Mouse (Mus musculus): ENCODE data around the gene Rfc5. TPM values are rescaled to one million over a fixed set of nuclear protein-coding genes. Genes with fewer than 3 reads are reported as not detected.
A peak's percentile ranks its signal among the peaks of the same experiment; 100 is the strongest.
"Not testable (repeated sequence)": the region's sequence is repeated elsewhere in the genome, so short reads cannot be mapped to it uniquely, and the experiment has no call there.

Gene Rfc5
- total RNA-seq, 2 experiments from 2014 or later: 5.5 to 7.0 TPM

DNA sequence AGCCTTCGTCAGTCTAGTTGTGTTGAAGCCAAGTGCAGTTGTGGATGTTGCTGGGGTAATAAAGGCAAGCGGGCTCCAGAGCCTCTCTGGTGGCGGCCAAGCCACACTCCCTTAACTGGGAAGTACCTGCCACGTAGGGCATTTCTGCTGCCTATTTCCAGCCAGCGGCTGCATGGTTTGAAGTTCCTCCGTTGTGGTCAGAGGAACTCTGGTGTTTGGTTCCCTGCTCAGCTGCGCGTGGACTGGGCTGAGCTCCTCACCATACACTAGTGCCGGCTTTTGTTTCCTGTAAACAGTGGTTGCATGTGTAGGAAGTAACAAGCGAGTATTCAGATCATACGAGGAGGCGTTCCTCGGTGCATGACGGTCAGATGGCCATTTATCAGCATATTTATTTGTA is 11.1 kb downstream of the Rfc5 start:
- intact Hi-C loops (cut with DNase I); DNase-seq: not testable (repeated sequence)

DNA sequence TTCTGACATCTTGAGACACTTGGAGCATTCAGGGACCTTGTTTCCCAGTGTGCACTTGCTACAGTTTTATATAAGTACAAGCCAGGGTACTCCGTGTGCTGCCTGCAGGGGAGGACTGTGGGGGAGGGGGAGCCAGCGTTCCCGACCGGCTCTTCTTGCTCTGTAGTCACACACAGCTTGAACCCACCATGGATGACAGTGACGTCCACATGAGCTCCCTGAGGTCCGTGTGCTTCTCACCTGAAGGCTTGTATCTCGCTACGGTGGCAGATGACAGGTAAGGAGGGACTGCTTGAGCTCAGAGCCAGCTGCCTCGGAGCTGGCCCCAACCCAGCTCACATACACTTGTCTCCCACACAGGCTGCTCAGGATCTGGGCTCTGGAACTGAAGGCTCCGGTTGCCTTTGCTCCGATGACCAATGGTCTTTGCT is 12.5 kb downstream of the Rfc5 start:
- intact Hi-C loops (cut with DNase I): no loop called here

DNA sequence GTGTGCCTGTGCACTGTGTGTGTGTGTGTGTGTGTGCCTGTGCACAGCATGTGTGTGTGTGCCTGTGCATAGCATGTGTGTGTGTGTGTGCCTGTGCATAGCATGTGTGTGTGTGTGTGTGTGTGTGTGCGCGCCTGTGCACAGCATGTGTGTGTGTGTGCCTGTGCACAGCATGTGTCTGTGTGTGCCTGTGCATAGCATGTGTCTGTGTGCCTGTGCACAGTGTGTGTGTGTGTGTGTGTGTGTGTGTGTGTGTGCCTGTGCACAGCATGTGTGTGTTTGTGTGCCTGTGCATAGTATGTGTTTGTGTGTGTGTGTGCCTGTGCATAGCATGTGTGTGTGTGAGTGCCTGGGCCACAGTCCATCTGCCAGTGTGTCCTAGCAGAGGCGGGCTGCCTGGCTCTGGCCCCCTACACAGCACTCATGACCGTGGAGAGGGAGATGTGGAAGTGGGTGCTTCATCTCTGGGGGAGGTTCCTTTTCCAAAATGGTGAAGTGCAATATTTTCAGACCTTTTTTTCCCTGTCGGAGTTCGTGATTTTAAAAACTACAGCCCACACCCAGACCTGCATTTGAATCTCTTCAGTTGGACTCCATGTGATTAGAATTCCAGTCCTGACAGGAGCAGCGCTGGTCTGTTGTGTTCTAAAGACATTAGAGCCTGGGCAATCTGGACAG is 14.3 kb downstream of the Rfc5 start:
- intact Hi-C loops (cut with DNase I): no loop called here
- DNase-seq: no peak

More for the DNA sequence above, 12.5 kb downstream of the Rfc5 start:
- DNase-seq: no peak

DNA sequence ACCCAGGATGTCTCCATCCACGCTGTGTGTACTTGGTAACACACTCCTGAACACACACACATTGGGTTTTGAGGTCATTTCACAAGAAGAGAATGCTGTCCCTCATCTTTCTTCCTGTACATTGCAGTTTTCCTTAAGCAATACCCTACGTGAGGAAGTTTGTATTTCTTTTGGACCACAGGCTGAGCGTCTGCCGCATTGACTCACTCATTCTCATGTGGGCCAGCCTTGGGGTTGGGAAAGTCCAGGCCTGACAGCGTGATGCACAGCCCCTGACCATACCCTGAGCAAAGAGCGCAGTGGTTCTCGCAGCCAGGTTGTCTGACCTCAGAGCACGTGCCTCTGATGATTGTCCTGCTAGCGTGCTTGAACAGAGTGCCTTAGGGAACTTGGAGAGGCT is 15.4 kb downstream of the Rfc5 start:
- intact Hi-C loops (cut with DNase I): no loop called here
- no peak for DNase-seq

DNA sequence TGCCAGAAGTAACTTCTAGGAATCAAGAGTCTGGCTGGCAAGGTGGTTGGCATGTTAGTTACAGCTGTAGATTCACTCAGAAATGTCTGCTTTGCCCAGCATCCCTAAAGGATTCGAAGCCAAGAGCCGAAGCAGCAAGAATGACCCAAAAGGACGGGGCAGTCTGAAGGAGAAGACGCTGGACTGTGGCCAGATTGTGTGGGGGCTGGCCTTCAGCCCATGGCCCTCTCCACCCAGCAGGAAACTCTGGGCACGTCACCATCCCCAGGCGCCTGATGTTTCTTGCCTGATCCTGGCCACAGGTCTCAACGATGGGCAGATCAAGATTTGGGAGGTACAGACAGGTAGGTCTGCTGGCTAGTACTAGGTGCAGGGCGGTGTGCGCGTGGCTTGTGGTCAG is 18.3 kb downstream of the Rfc5 start:
- intact Hi-C loops (cut with DNase I): no loop called here
- peak in 1 of 2 experiments; percentile 45 for DNase-seq

DNA sequence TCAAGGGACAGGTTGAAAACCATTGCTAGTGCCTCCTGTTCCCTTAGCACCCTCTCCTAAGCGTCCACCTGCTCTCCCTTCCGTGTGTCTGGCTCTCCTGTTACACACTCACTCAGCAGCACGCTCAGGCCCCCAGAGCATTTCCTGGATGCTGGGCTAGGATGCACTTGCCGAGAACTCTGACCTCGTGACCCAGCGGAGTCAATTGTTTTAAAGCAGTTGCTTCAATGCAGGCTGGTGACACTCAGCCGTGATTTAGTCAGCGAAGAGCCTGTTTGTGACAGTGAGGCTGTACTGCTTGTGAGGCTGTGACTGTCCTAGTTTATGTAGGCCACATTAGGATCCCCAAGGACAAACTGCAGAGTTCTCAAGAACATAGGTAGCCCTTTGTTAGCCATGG is 21.6 kb downstream of the Rfc5 start:
- intact Hi-C loops (cut with DNase I): no loop called here
- no peak for DNase-seq

DNA sequence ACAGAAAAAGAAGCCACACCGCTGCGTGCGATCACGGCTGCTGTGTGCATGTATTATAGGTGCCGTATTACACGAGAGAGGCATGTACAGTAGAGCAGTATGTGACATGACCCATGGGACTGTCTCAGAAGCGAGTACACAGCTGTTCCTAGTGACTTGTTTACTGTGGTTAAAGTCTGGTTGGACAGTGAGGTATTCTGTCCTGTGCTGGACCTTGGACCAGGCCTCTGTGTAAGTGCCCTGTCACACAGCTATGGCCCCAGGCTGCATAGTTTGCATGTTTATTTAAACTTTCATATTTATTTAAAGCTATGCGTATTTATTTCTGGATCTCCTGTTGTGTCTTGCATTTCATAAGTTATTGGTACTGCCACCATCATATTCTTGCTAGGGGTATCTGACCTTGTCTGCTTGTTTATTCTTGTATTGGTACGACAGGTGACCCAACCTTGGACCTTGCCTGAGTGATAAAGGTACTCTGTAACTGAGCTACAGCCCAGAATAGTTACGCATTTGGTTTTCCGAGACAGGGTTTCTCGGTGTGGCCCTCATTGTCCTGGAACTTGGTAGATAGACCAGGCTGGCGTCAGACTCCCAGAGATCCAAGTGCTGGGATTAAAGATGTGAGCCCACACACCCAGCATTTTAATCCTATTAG is 22.8 kb downstream of the Rfc5 start:
- intact Hi-C loops (cut with DNase I): no loop called here
- DNase-seq: no peak

DNA sequence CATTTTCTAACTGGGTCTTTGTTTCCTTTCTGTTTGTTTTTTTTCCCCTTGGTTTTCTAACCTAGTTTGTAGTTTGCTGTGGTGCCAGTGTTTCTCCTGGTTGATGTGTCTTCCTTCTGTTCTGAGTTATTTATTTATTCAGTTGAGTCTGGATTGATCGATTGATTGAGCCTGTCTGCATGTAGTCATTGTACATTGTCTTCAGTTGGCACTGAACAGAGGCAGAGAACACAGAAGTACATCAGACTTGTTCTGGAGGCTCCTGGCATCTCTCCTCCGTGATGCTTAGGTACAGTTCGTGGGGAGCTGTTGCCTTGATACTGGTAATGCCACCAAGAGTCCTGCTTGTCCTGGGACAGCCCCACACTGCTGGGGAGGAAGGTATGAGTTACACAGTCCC is 24.0 kb downstream of the Rfc5 start:
- no peak for DNase-seq
- intact Hi-C loops (cut with DNase I): no loop called here

DNA sequence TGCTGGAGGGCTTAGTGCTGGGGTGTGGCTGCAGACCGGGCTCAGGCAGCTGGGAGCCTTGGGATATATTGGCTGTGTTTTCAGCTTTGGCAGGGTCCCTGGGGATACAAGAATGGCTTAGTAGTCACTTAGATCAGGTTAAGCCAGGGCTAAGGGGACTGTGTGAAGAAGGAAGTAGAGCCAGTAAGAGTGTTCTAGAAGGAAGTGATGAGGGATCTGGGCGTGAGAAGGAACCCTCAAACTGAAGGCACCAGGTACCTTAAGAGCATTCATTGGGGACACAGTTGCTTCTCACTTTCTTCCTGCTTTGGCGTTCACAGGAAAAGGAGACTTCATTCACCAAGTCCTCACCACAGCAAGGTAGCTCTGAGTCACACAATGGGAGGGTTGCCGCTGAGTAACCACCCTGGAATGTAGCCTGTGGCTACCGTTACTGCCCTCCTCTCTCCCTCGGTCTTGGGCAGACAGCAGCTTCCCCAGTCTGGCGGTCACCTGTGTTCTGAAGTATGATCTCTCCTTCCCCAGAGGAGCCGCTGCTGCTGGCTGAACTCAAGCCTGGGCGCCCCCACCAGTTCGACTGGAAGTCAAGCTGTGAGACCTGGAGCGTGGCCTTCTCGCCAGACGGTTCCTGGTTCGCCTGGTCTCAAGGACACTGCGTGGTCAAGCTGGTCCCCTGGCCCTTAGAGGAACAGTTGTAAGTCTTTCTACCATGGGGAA is 25.6 kb downstream of the Rfc5 start:
- peak in 1 of 2 experiments; percentile 15 for DNase-seq
- intact Hi-C loops (cut with DNase I): no loop called here

DNA sequence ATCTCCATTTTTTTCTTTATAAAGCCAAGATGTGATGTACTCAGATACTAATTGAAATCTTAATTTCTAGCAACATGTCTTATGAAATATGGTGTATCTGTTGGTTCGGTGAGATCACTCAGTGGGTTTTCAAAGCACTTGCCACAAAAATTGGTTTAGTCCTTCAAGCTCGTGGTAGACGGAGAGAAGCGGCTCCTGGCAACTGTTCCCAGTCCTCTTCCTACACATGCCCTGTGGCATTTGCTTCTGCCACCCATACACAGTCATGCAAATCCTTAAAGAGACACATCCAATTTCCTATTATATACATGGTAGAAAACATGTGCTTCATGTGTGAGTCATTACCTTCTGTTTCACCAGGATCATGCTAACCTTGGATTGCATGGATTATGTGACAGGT is 27.3 kb downstream of the Rfc5 start:
- intact Hi-C loops (cut with DNase I): no loop called here
- DNase-seq: no peak

DNA sequence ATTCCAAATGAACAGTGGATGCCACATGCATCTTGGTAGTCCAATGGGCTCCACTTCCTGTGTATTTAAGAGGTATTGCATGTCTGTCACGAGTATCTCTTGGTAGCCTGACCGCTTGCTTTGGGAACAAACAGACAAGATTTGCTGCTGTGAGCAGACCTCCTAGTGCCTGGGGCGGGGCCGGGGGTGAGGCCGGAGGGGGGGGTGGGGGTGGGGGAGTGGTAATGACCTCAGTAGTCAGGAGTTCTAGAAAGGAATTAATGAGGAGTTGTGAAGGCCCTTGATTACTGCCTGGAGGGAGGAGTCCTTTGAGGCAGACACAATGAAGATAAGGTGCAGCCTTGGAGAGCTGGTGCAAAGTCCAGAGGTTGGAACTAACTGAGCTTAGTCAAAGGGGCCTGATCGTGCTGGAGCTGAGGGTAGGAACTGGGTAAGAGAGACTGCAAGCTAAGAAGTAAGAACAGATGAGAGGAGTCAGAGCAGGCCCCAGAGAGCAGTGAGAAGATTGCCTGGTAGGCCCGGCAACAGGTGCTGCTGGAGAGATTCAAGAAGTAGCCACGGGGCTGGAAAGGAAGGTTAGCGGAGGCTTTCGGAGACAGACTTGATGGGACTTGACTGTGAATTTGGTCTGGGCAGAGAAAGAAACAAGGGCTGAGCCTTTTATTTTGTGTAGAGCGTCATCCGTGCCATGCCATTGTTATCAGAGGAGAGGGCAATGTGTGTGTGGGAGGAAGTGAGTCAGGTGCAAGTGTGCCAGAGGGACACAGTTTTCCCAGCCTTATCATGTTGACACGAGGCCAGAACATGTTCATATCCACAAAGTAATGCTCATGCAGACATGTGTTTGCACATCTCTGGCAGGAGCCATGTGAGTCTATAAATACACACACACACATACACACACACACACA is 28.0 kb downstream of the Rfc5 start:
- intact Hi-C loops (cut with DNase I): no loop called here
- no peak for DNase-seq

DNA sequence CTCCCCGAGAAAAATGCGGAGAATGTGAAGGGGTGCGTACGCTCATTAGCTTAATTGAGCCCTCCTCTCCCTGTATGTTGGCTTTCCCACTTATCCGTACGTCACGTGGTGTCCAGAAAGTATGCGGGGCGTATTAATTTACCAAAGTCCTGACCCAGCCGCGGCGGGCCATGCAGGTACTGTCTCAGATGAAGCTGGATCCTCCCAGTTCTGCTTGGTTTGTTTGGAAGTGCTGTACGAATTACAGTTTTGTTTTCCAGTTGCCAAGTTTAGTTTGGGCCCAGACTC is 28.7 kb downstream of the Rfc5 start:
- no peak for DNase-seq
- intact Hi-C loops (cut with DNase I): no loop called here

DNA sequence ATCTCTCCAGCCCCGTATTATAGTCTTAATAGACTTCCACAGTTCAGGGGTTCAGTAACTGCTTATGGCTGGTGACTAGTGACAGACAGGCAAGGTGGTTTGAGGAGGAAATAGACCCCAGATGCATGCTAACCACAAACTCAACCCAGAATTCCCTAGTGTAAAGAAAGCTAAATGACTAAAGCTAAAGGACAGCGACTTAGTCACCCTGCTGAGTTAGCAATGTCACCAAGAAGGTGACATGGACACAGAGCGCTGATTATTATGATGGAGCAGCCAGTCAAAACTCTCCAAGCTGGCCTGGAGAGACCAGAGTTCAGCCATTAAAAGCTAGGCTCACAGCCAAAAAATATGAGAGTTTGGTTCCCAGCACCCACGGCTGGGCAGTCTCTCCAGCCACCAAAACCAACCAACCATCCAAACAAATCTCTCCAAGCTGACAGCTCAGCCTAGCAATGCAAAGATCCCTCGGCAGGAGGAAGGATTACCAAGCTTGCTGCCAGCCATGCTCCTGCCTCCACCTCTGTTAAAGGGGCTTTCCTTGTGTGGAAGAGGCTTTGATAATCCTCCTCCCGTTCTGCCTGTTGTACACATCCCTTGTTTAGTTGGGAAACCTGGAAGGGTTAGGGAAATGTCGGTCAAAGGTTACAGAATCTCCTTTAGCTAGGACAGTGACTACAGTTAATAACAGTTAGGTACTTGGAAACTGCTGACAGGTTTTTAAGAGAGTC is 29.2 kb downstream of the Rfc5 start:
- no peak for DNase-seq
- intact Hi-C loops (cut with DNase I): loop anchor here (2.0 kb wide), 1 partner anchor 73 kb away; the partner anchor contains the start of gene Pebp1

DNA sequence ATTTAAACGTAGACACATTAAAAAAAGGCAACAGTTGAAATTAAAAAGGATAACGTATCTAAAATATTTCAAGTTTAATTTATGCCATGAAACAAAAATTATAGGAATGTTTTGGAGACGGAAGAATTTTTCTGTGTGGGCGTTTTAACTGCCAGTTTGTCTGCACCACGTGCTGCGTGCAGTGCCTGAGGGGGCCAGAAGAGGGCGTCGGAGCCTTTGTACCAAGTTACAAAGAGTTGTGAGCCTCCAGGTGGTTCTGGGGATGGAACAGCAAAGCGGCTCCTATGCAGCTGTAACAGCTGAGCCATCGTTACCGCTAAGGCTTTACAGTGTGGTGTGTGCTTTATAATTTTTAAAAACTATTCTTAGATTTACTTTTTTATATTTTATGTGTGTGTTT is 30.1 kb downstream of the Rfc5 start:
- DNase-seq: peak; percentile 59 to 84
- intact Hi-C loops (cut with DNase I): loop anchor here (2.0 kb wide), 1 partner anchor 72 kb away; the partner anchor contains the start of gene Pebp1

DNA sequence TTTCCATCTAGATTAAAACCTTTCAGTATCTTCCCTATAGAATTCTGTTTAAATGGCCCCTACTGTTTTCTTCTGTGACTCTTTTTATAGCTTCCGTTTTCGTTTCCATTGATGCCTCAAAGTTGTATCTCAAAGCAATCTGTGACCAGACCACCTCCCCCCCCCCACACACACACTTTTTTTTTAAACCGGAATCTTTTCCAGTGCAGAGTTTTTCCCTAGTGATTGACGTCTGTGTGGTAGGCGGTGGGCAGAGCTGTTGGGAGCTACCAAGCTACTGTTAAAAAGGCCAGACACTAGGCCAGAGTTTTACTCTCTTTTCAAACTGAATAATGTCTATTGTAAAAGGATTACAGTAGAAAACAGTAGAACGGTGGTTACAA is 30.6 kb downstream of the Rfc5 start:
- intact Hi-C loops (cut with DNase I): loop anchor here (2.0 kb wide), 1 partner anchor 71 kb away; the partner anchor contains the start of gene Pebp1
- DNase-seq: no peak

DNA sequence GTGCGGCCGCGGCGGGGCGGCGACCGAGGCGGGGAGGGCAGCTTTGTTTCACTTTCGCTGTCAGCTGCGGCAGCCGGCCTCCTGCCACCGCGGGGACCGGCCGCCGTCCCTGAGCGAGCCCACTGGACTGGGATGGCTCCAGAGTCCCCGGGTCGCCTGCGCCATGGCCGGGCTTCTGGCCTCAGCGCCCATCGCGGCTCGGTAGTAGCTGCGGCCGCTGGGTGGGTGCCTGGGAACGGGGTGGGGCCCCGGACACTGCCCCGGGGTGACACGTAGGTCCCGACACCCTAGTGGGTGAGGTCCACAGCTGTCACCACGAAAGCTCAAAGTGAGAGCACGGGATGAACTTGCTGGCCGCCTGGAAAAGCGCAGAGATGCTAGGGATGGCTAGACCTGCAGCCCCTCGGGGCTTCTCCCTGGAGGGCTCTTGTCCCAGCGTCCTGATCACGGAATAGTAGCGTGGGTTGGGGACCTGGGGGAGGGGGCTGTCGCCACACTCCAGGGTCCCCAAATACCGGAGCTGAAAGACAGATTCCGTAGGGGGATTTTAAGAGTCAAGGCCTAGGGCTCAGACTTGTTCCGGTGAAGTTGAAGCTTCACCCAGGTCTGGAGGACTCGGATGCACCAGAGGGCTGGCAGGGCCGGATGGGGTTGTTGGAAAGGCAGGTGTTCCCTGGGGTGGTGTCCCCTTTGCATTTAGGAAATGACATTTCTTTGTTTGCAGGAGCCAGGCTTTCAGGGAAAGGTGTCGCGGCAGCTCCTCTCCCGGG is 31.2 kb downstream of the Rfc5 start:
- intact Hi-C loops (cut with DNase I): loop anchor here (1.0 to 2.0 kb wide), 2 partner anchors 38 to 71 kb away; partner anchors contain the start of genes Pebp1 and Vsig10
- DNase-seq: peak in 1 of 2 experiments; percentile 66

DNA sequence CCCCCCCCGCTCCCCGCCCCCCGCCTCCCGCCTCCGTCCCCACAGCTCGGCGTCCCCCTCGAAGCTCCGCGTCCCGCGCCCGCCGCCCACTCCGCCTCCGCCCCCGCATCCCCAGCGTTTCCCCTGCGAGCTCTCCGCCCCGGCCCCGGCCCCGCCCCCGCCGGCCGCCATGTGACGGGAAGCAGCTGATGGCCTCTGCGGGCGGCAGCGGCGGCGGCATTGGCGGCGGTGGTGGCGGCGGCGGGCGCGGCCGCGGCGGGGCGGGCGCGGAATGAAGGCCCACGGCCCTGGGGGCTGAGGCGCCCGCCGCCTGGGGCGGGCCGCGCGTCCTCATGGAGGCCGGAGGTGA is 31.7 kb downstream of the Rfc5 start, which contains the start of gene Wsb2:
Wsb2 (plus strand) TSS at position 176 of the 349 bp plus-strand sequence.
- intact Hi-C loops (cut with DNase I): loop anchor here (1.0 kb wide), 1 partner anchor 38 kb away; the partner anchor contains the start of gene Vsig10
- peak; percentile 87 to 93 for DNase-seq

DNA sequence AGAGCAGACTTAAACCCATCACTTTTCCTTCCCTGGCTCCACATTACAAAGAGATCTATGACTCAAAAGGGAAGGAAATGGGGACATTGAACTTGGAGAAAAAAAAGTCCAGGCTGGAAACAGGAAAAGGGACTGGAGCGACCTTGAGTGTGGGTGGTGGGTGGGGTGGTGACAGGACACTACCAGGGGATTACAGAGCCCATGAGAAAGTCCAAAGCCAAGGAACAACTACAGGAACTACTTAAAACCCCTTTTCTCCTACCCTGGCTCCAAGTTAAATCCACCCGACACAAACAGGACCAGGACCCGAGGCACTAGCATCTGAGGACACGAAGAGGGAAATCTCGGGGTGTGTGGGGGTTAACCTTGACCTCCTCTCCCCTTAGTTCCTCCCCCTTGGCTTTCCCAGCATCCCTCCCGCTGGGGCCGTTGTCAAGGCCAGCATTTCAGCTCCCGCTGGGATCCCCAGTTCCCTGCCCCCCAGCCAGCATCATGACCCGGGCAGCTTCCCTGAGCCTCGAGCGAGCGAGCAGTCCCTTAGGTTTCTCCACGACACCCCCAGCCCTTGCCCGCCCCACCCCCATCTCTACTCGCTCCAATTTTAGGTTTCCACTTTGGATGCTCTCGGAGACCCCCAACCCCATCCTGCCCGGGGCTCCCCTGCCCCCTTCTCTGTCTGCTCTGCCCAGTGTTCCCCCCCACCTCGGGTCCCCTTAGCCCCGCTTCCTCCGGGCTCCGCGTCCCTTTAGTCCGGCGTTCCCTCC is 32.3 kb downstream of the Rfc5 start:
- intact Hi-C loops (cut with DNase I): loop anchor here (1.0 kb wide), 1 partner anchor 37 kb away; the partner anchor contains the start of gene Vsig10
- DNase-seq: peak; percentile 70 to 76

Data from heart, postnatal 14 days (tissue).